Mouse (Mus musculus): ENCODE results near the gene Bnip1.

Bnip1 gene

GRCm38 (mm10) chr17:26840922-26841731, 60.3 kb downstream of the Bnip1 start:
- no peak for DNase-seq

GRCm38 (mm10) chr17:26841981-26842380, 61.1 kb downstream of the Bnip1 start:
- DNase-seq: no peak

All from spleen, adult 18-20 months (tissue).